In the genomic region with DNA sequence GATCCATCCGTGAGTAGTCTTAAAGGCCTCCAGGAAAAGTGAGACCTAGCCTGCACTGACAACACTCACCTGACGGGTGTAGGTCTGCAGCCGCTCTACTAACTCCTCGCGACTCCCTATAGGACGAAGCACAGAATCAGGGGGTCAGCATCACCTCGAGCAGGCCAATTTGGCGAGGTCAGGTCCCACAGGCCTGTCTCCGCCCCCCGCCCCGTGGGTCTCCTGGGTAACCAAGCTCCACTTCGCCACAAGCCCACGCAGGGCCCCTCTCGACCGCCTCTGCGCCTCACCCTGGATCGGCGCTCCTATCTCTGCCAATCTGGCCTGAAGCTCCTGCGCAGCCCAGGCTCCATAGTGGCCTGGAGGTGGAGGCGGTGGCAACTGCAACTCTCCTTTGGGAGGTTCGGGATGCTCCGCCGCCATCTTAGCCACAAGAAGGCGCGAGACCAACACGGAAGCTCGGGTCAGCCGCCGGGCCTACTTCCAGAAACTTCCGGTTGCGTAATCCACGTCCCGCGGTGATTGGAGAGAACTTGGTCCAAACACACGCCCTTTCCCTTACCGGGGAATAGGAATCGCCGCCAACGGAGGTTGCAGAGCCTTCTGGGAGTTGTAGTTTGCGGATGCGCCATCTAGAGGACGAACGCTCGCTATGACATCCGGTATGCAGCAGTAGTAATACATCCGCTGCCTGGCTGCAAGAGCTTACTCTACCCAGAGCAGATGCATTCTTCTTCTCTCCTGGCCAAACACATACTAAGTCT, we compare ENCODE assay signal across 8 mouse cellular contexts. TPM values are rescaled to one million over a fixed set of nuclear protein-coding genes. Genes with fewer than 3 reads are reported as not detected.
A peak's percentile ranks its signal among the peaks of the same experiment; 100 is the strongest.
DNase-seq lines count a peak whose midpoint lies in the region; ATAC-seq and TF ChIP-seq lines count a peak whose summit lies in the region.

A gene (minus strand): TSS at position 484 of the 764 bp plus-strand sequence.

- no peaks in the 10 kb centered on the region for H3K9me3 ChIP-seq in embryonic facial prominence, embryonic 15.5 days (replicated peaks)
- H3K9me3 ChIP-seq in limb, embryonic 14.5 days (ENCODE audit: control insufficient read depth, low read length) = no peaks in the 10 kb centered on the region
- H3K9me3 ChIP-seq in midbrain, postnatal 0 days (ENCODE audit: low read length) = no peaks in the 10 kb centered on the region

- TF ChIP-seq CTCF in bone marrow, adult 2 months (IDR thresholded peaks at IDR 0.05; ENCODE audit: control insufficient read depth, insufficient read depth, low read length) = peak; percentile 89
- peak; percentile 89 for TF ChIP-seq CTCF in midbrain, postnatal 0 days (IDR thresholded peaks at IDR 0.05)

- under 1% methylated on average over 46 of the region's 46 CpGs for WGBS in bone marrow, adult 2 months
- under 1% methylated on average over 46 of the region's 46 CpGs for WGBS in embryonic facial prominence, embryonic 15.5 days
- WGBS in limb, embryonic 14.5 days = under 1% methylated on average over 43 of the region's 46 CpGs
- under 1% methylated on average over 46 of the region's 46 CpGs for WGBS in midbrain, postnatal 0 days

- peak within 1 kb of the TSS; percentile 87 for H3K27ac ChIP-seq in bone marrow, adult 2 months (ENCODE audit: control insufficient read depth, insufficient read depth, low read depth, low read length, poor library complexity)
- H3K27ac ChIP-seq in embryonic facial prominence, embryonic 15.5 days (replicated peaks) = peak within 1 kb of the TSS; percentile 90
- H3K27ac ChIP-seq in limb, embryonic 14.5 days (replicated peaks; ENCODE audit: low read depth, low read length) = peak within 1 kb of the TSS; percentile 83
- H3K27ac ChIP-seq in midbrain, postnatal 0 days (ENCODE audit: low read depth, low read length) = peak within 1 kb of the TSS; percentile 89

- peak within 1 kb of the TSS; percentile 81 for H3K9ac ChIP-seq in embryonic facial prominence, embryonic 15.5 days
- peak within 1 kb of the TSS; percentile 82 for H3K9ac ChIP-seq in limb, embryonic 14.5 days (ENCODE audit: low read depth, low read length, severe bottlenecking)
- peak within 1 kb of the TSS; percentile 66 for H3K9ac ChIP-seq in midbrain, postnatal 0 days (replicated peaks; ENCODE audit: low read length, poor library complexity, severe bottlenecking)

- H3K27me3 ChIP-seq in embryonic facial prominence, embryonic 15.5 days = no peaks in the 10 kb centered on the region
- no peaks in the 10 kb centered on the region for H3K27me3 ChIP-seq in limb, embryonic 14.5 days (ENCODE audit: control insufficient read depth, insufficient read depth, low read length)
- H3K27me3 ChIP-seq in midbrain, postnatal 0 days (ENCODE audit: insufficient read depth, low read length) = no peaks in the 10 kb centered on the region

- ATAC-seq in embryonic facial prominence, embryonic 15.5 days (ENCODE audit: insufficient number of reproducible peaks, low FRiP score, low TSS enrichment, low read depth) = peak; percentile 96
- ATAC-seq in limb, embryonic 14.5 days (ENCODE audit: low FRiP score, low read depth) = peak; percentile 96
- ATAC-seq in midbrain, postnatal 0 days (ENCODE audit: low FRiP score) = peak; percentile 92

- peak within 1 kb of the TSS; percentile 95 for H3K4me3 ChIP-seq in bone marrow, adult 2 months (replicated peaks; ENCODE audit: control insufficient read depth, low read depth, low read length)
- peak within 1 kb of the TSS; percentile 97 for H3K4me3 ChIP-seq in embryonic facial prominence, embryonic 15.5 days (replicated peaks)
- peak within 1 kb of the TSS; percentile 91 for H3K4me3 ChIP-seq in limb, embryonic 14.5 days (replicated peaks; ENCODE audit: low read length)
- H3K4me3 ChIP-seq in midbrain, postnatal 0 days (ENCODE audit: low read depth, low read length) = peak within 1 kb of the TSS; percentile 60

- H3K4me2 ChIP-seq in embryonic facial prominence, embryonic 15.5 days (replicated peaks) = peak within 1 kb of the TSS; percentile 72
- H3K4me2 ChIP-seq in limb, embryonic 14.5 days (replicated peaks; ENCODE audit: low read depth, low read length, severe bottlenecking) = peak within 1 kb of the TSS; percentile 83
- H3K4me2 ChIP-seq in midbrain, postnatal 0 days (ENCODE audit: low read depth, low read length, poor library complexity, severe bottlenecking) = peak within 1 kb of the TSS; percentile 67

- peaks cover 28% of the 10 kb centered on the region for H3K36me3 ChIP-seq in embryonic facial prominence, embryonic 15.5 days
- peaks cover 29% of the 10 kb centered on the region for H3K36me3 ChIP-seq in limb, embryonic 14.5 days (ENCODE audit: control insufficient read depth, insufficient read depth, low read length)
- H3K36me3 ChIP-seq in midbrain, postnatal 0 days (ENCODE audit: insufficient read depth, low read length) = peaks cover 16% of the 10 kb centered on the region; the same call in 1 of the 2 replicates

- H3K4me1 ChIP-seq in bone marrow, adult 2 months (ENCODE audit: control insufficient read depth, insufficient read depth, low read length) = peaks cover 3% of the 10 kb centered on the region
- H3K4me1 ChIP-seq in embryonic facial prominence, embryonic 15.5 days = peaks cover 41% of the 10 kb centered on the region
- peaks cover 19% of the 10 kb centered on the region for H3K4me1 ChIP-seq in limb, embryonic 14.5 days (ENCODE audit: control insufficient read depth, insufficient read depth, low read length)
- H3K4me1 ChIP-seq in midbrain, postnatal 0 days (ENCODE audit: insufficient read depth, low read length) = peaks cover 6% of the 10 kb centered on the region

- peak; percentile 52 for TF ChIP-seq POLR2A in bone marrow, adult 2 months (IDR thresholded peaks at IDR 0.05; ENCODE audit: borderline replicate concordance, control insufficient read depth, low read depth, low read length)
- TF ChIP-seq POLR2A in limb, embryonic 14.5 days (IDR thresholded peaks at IDR 0.05; ENCODE audit: borderline replicate concordance, extremely low read depth, insufficient read depth, insufficient read length) = 0 out of 2 replicates have a peak, but pooled peaks have one; percentile 18

- DNase-seq in 416B (ENCODE audit: low read depth) = peak; percentile 100
- DNase-seq in heart, adult 8-10 months (ENCODE audit: low spot score) = peak; percentile 99
- peak; percentile 99 for DNase-seq in kidney, adult 9 months
- DNase-seq in limb, embryonic 14.5 days (ENCODE audit: low spot score) = peak; percentile 100
- peak; percentile 100 for DNase-seq in midbrain, postnatal 0 days (ENCODE audit: low spot score)
- peak; percentile 92 to 95 for DNase-seq in spleen, postnatal 14 days (ENCODE audit: low spot score in 2 of 2)

RNA-seq across cellular contexts. Expression of the gene that starts here (rescaled TPM):
- polyA plus RNA-seq in bone marrow, adult 2 months (2011; ENCODE audit: insufficient read depth, insufficient read length, low replicate concordance, missing spikeins) = 83.5 and 101 TPM in 2 replicates
- 335 and 338 TPM in 2 replicates for polyA plus RNA-seq in embryonic facial prominence, embryonic 15.5 days (2015; fragmentation: Nextera tagmentation; extraction: Ambion mirVana)
- total RNA-seq in heart, adult 8-10 months (2022) = 100 to 1,000 TPM; 108 to 125 (median 119) TPM
- polyA plus RNA-seq in limb, embryonic 14.5 days (2012; rRNA removed) = 173 and 174 TPM in 2 replicates
- polyA plus RNA-seq in limb, embryonic 14.5 days (2014; fragmentation: Nextera tagmentation; extraction: Ambion mirVana) = 289 and 335 TPM in 2 replicates
- total RNA-seq in midbrain, postnatal 0 days (2014; rRNA removed) = 270 and 283 TPM in 2 replicates
- 312 and 315 TPM in 2 replicates for polyA plus RNA-seq in midbrain, postnatal 0 days (2015; fragmentation: Nextera tagmentation; extraction: Ambion mirVana)

Comparison
In these comparisons a context has a peak if more than half of its experiments do, and no peak if none do; other contexts are left out.
1. Peak in every context shown above with its lines: DNase-seq, ATAC-seq, H3K4me3 ChIP-seq and H3K27ac ChIP-seq.